Mouse (Mus musculus) lung, adult 2 months (tissue): ENCODE data around the gene Cd248.

Experiments used
- CTCF ChIP-seq: fragments of 200-500 bp; IDR thresholded peaks from 2 replicates; pipeline ENCODE4 v1.5.1; 2011; ENCODE audit warnings: mild to moderate bottlenecking, low read length, control low read depth; ENCODE audit not compliant: insufficient read depth
- POLR2A ChIP-seq: fragments of 200-500 bp; IDR thresholded peaks from 2 replicates; pipeline ENCODE4 v1.6.1; 2011; ENCODE audit warnings: low read depth, mild to moderate bottlenecking, control low read depth, low read length, borderline replicate concordance; ENCODE audit errors: extremely low read depth

DNA sequence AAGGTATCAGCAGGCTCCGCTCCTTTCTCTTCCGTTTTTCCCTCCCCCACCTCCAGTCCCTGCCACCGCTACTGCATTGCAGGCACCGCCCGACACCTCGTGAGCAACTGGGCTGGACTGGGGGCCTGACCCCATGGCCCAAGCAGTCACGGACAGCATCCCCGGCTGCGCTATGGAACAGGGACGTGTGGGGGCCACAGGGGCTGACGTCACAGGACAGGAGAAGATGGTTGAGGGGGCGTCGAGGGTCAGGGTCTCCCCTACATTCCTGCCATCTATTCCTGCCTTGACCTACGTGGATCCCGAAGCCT is 16.9 kb downstream of the Cd248 start:
- no peak for TF ChIP-seq POLR2A
- TF ChIP-seq CTCF = no peak
